Mouse (Mus musculus): Measurements from ENCODE around the gene Krtap20-2. TPM values are rescaled to one million over a fixed set of nuclear protein-coding genes. Genes with fewer than 3 reads are reported as not detected.
"Not testable (repeated sequence)": the region's sequence is repeated elsewhere in the genome, so short reads cannot be mapped to it uniquely, and the experiment has no call there.

The Krtap20-2 gene
- total RNA-seq (2021) = not detected
- long read RNA-seq, experiment 1 = 0 reads
- long read RNA-seq, experiment 2 = 0 reads

GRCm38 (mm10) chr16:89205561-89205960 lies at the start of gene Krtap20-2:
TSS of gene Krtap20-2 (plus strand) at chr16:89205861.
- no peak for DNase-seq (ENCODE audit: low spot score in 2 of 2)

DNA sequence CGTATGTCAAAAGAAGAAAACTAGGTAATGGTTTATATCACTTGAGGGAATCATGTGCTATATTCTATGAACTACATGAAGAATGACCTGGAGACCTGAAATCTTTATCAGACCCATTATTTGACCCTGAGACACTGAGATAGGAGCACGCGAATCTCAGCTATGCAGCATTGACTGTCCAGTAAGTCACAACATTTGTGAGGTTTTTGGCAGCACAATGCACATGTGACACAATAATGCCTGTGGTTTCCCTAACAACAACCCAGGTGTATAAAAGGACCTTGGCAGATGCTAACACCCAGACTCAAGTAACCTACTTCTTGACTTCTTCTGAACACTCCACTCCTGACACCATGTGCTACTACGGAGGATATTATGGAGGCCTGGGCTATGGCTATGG lies 48.0 kb upstream of the Krtap20-2 start, which contains the start of gene Gm9789:
Gene Gm9789 (plus strand): TSS at position 301 of the 400 bp plus-strand sequence.
- DNase-seq (ENCODE audit: low spot score in 2 of 2) = no peak

- DNase-seq (ENCODE audit: low spot score in 2 of 2) = not testable (repeated sequence)
These were observed 36.5 kb upstream of the Krtap20-2 start, which contains the start of gene Gm7735 for GRCm38 (mm10) chr16:89169190-89169589. TSS of gene Gm7735 (plus strand) at chr16:89169490.

DNA sequence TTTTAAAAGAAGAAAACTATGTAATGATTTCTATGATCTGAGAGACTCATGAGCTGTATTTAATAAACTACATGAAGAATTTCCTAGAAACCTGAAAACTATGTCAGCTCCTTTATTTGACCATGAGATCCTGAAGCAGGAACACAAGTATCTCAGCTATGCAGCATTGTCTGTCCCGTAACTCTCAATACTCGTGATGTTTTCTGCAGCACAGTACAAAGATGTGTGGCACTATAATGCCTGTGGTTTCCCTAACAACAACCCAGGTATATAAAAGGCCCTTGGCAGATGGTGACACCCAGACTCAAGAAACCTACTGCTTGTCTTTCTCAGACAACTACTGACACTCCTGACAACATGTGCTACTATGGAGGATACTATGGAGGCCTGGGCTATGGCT lies 31.2 kb upstream of the Krtap20-2 start, which contains the start of gene 1110057P08Rik:
Gene 1110057P08Rik (plus strand): TSS at position 301 of the 400 bp plus-strand sequence.
- DNase-seq (ENCODE audit: low spot score in 2 of 2) = no peak

DNA sequence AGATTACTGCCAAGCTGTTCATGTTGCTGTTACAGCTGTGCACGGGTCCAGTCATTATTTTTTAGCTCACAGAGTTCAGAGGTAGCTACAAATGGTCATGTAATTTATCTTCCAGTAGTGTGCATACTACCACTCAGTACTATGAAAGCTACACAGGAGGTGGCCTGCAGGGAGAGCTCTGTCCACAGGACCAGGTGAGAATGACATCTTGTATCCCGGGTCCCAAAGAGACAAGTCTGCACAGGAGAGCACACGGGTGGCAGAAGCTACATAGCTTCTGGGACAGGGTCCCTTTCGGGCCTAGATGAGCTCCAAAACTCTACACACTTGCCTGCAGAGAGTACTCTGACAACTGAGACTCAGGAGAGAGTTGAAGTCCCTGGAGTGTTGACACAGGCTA lies 17.0 kb upstream of the Krtap20-2 start:
- DNase-seq (ENCODE audit: low spot score in 2 of 2) = no peak

Other genes starting within 250 kb of the Krtap20-2 start
- gene Krtap16-3, start 243.0 kb upstream of the Krtap20-2 start, total RNA-seq (2021) = not detected
- gene Krtap22-2, start 195.1 kb upstream of the Krtap20-2 start, total RNA-seq (2021) = not detected
- gene Gm10229, start 190.6 kb upstream of the Krtap20-2 start, total RNA-seq (2021) = not detected
- gene Krtap6-1, start 174.2 kb upstream of the Krtap20-2 start, total RNA-seq (2021) = not detected
- gene Gm10228, start 164.4 kb upstream of the Krtap20-2 start, total RNA-seq (2021) = not detected
- gene Krtap6-5, start 158.0 kb upstream of the Krtap20-2 start, total RNA-seq (2021) = not detected
- not detected for gene 1110025L11Rik, start 141.9 kb upstream of the Krtap20-2 start, total RNA-seq (2021)
- not detected for gene Krtap6-3, start 121.8 kb upstream of the Krtap20-2 start, total RNA-seq (2021)
- gene Gm6358, start 65.0 kb upstream of the Krtap20-2 start, total RNA-seq (2021) = not detected
- gene Gm10061, start 54.8 kb upstream of the Krtap20-2 start, total RNA-seq (2021) = not detected
- gene Gm9789, start 47.9 kb upstream of the Krtap20-2 start, total RNA-seq (2021) = not detected
- not detected for gene Gm7735, start 36.4 kb upstream of the Krtap20-2 start, total RNA-seq (2021)
- gene 1110057P08Rik, start 31.1 kb upstream of the Krtap20-2 start, total RNA-seq (2021) = not detected
- gene Krtap21-1, start 198.0 kb downstream of the Krtap20-2 start, total RNA-seq (2021) = not detected
- not detected for gene Krtap6-2, start 214.2 kb downstream of the Krtap20-2 start, total RNA-seq (2021)

Measured in left cerebral cortex, adult 18-20 months (tissue).